Mouse (Mus musculus) Patski (cell line): ENCODE data around the gene Fggy. TPM values are rescaled to one million over a fixed set of nuclear protein-coding genes. Genes with fewer than 3 reads are reported as not detected.

Experiments
- ATAC-seq: fragments of 100-300 bp; one replicate; pipeline ENCODE4 v1.8.0; 2021
- CTCF ChIA-PET: fragments of 350-600 bp; sonication (Branson Sonifier 250); formaldehyde crosslinking; loops from one replicate; lab custom pipeline; 2022; ENCODE audit warnings: inconsistent platforms; lab: Charles Lee
- POLR2A ChIA-PET: fragments of 350-600 bp; sonication (Branson Sonifier 250); formaldehyde crosslinking; loops from one replicate; lab custom pipeline; 2022; ENCODE audit warnings: antibody characterized with exemption, inconsistent platforms; lab: Charles Lee
- DNase-seq: peaks from one replicate; pipeline ENCODE4 v3.0.0-alpha.2; 2011; ENCODE audit warnings: low read depth, low spot score
- H3K27me3 ChIP-seq: fragments of 371-371 bp; one replicate; pipeline ENCODE4 v1.5.1; 2021
- CTCF ChIP-seq: fragments of 100-300 bp; IDR thresholded peaks from one replicate; pipeline ENCODE4 v1.5.1; 2021
- in situ Hi-C: fragments of 300-500 bp; cut with MboI; formaldehyde crosslinking; loops from 3 replicates; pipeline ENCODE4 v1.11.1; 2018; ENCODE audit warnings: low pct_unique_long_range_greater_than_20kb, mixed read lengths
- polyA plus RNA-seq: library from polyadenylated mRNA; unstranded; gene quantifications from one replicate; pipeline ENCODE4 v1.2.3, GENCODE M21; 2021

Fggy gene
- polyA plus RNA-seq, 1 experiment from 2014 or later: 52.8 TPM

- ATAC-seq (no peak), DNase-seq (no peak)
- in situ Hi-C loops: no loop called here
- TF ChIP-seq CTCF: no peak
- ChIA-PET POLR2A (no interaction called here), CTCF (no interaction called here)
- no peaks in the 10 kb centered on the region for H3K27me3 ChIP-seq
Measured at GRCm38 (mm10) chr4:95653913-95654301, 96.6 kb downstream of the Fggy start.

GRCm38 (mm10) chr4:95659024-95659423, 101.7 kb downstream of the Fggy start:
- no peak for TF ChIP-seq CTCF
- no peak for ATAC-seq
- H3K27me3 ChIP-seq: no peaks in the 10 kb centered on the region
- DNase-seq: no peak
- ChIA-PET POLR2A (no interaction called here), CTCF (interaction anchor here (0.8 to 0.9 kb wide), 3 partner anchors 9 to 12 kb away, joined by 3 to 4 read pairs (median 3); no protein-coding TSS in a partner anchor)
- in situ Hi-C loops: no loop called here

GRCm38 (mm10) chr4:95663596-95663995, 106.3 kb downstream of the Fggy start:
- in situ Hi-C loops: no loop called here
- no peaks in the 10 kb centered on the region for H3K27me3 ChIP-seq
- ChIA-PET POLR2A (no interaction called here), CTCF (no interaction called here)
- TF ChIP-seq CTCF: no peak
- DNase-seq: peak; percentile 19
- peak; percentile 76 for ATAC-seq

GRCm38 (mm10) chr4:95664327-95664726, 107.0 kb downstream of the Fggy start:
- CTCF ChIA-PET: no interaction called here
- no peak for ATAC-seq
- POLR2A ChIA-PET: no interaction called here
- in situ Hi-C loops: no loop called here
- H3K27me3 ChIP-seq: no peaks in the 10 kb centered on the region
- DNase-seq: no peak
- no peak for TF ChIP-seq CTCF

GRCm38 (mm10) chr4:95666284-95666889, 109.1 kb downstream of the Fggy start:
- no peak for DNase-seq
- no peak for TF ChIP-seq CTCF
- ChIA-PET POLR2A (no interaction called here), CTCF (no interaction called here)
- no peak for ATAC-seq
- in situ Hi-C loops: no loop called here
- H3K27me3 ChIP-seq: no peaks in the 10 kb centered on the region

- POLR2A ChIA-PET: no interaction called here
- H3K27me3 ChIP-seq: no peaks in the 10 kb centered on the region
- in situ Hi-C loops: no loop called here
- CTCF ChIA-PET: no interaction called here
- no peak for TF ChIP-seq CTCF
- ATAC-seq: no peak
- no peak for DNase-seq
Measured at GRCm38 (mm10) chr4:95666896-95667295, 109.6 kb downstream of the Fggy start.

- ChIA-PET CTCF (no interaction called here), POLR2A (no interaction called here)
- no peak for TF ChIP-seq CTCF
- no peak for DNase-seq
- no peaks in the 10 kb centered on the region for H3K27me3 ChIP-seq
- ATAC-seq: no peak
- in situ Hi-C loops: no loop called here
Measured at GRCm38 (mm10) chr4:95667595-95667994, 110.3 kb downstream of the Fggy start.

GRCm38 (mm10) chr4:95668543-95668942, 111.2 kb downstream of the Fggy start:
- TF ChIP-seq CTCF: no peak
- CTCF ChIA-PET: interaction anchor here (0.9 kb wide), 1 partner anchor 9 kb away, joined by 4 read pairs; no protein-coding TSS in a partner anchor

GRCm38 (mm10) chr4:95669336-95669735, 112.0 kb downstream of the Fggy start:
- DNase-seq (no peak), ATAC-seq (no peak)
- TF ChIP-seq CTCF: no peak
- no peaks in the 10 kb centered on the region for H3K27me3 ChIP-seq
- in situ Hi-C loops: no loop called here
- POLR2A ChIA-PET: interaction anchor here (0.8 kb wide), 1 partner anchor 533 kb away, joined by 3 read pairs; no protein-coding TSS in a partner anchor
- CTCF ChIA-PET: interaction anchor here (0.9 kb wide), 1 partner anchor 10 kb away, joined by 4 read pairs; no protein-coding TSS in a partner anchor

More at GRCm38 (mm10) chr4:95668543-95668942, 111.2 kb downstream of the Fggy start:
- in situ Hi-C loops: no loop called here
- H3K27me3 ChIP-seq: no peaks in the 10 kb centered on the region
- ATAC-seq (no peak), DNase-seq (no peak)
- POLR2A ChIA-PET: no interaction called here

- CTCF ChIA-PET: no interaction called here
- no peaks in the 10 kb centered on the region for H3K27me3 ChIP-seq
- in situ Hi-C loops: no loop called here
- POLR2A ChIA-PET: no interaction called here
- no peak for TF ChIP-seq CTCF
- no peak for ATAC-seq
- DNase-seq: no peak
Measured at GRCm38 (mm10) chr4:95670559-95670958, 113.3 kb downstream of the Fggy start.

- POLR2A ChIA-PET: no interaction called here
- in situ Hi-C loops: no loop called here
- DNase-seq (no peak), ATAC-seq (no peak)
- TF ChIP-seq CTCF: no peak
- CTCF ChIA-PET: no interaction called here
- no peaks in the 10 kb centered on the region for H3K27me3 ChIP-seq
Measured at GRCm38 (mm10) chr4:95672039-95672438, 114.7 kb downstream of the Fggy start.
